10 mouse cellular contexts compared by ENCODE assay signal in genomic region chr14:29939600-29940312, GRCm38 (mm10). TPM values are rescaled to one million over a fixed set of nuclear protein-coding genes. Genes with fewer than 3 reads are reported as not detected.
DNase-seq lines count a peak whose midpoint lies in the region; ATAC-seq lines count a peak whose summit lies in the region.
"Had no signal": no experiment of that assay in that cellular context is flagged by ENCODE, and none has a peak within 500 bp of the region (broad histone marks: within the 10 kb centered on the region; RNA-seq: fewer than 3 reads in every experiment).

No protein-coding gene starts in this region.

- no peak overlapping the region for H3K9ac ChIP-seq in heart, embryonic 12.5 days
- no peak overlapping the region for H3K9ac ChIP-seq in hindbrain, embryonic 11.5 days (ENCODE audit: low read depth, low read length)
- H3K9ac ChIP-seq in midbrain, embryonic 16.5 days (ENCODE audit: low read depth, low read length): no peak overlapping the region
- no peak overlapping the region for H3K9ac ChIP-seq in kidney, embryonic 16.5 days (replicated peaks; ENCODE audit: low read length)

- no peak overlapping the region for H3K4me3 ChIP-seq in heart, embryonic 12.5 days
- H3K4me3 ChIP-seq in hindbrain, embryonic 11.5 days (ENCODE audit: low read depth, low read length): no peak overlapping the region
- H3K4me3 ChIP-seq in midbrain, embryonic 16.5 days (ENCODE audit: low read depth, low read length): no peak overlapping the region
- H3K4me3 ChIP-seq in kidney, embryonic 16.5 days (ENCODE audit: low read length): no peak overlapping the region

- no peak overlapping the region for H3K27ac ChIP-seq in heart, embryonic 12.5 days (ENCODE audit: poor library complexity, severe bottlenecking)
- no peak overlapping the region for H3K27ac ChIP-seq in hindbrain, embryonic 11.5 days (ENCODE audit: low read depth, low read length)
- no peak overlapping the region for H3K27ac ChIP-seq in midbrain, embryonic 16.5 days (ENCODE audit: low read length)
- no peak overlapping the region for H3K27ac ChIP-seq in kidney, embryonic 16.5 days (ENCODE audit: low read length)

- no peak for ATAC-seq in heart, embryonic 12.5 days (ENCODE audit: insufficient number of reproducible peaks, low FRiP score)
- ATAC-seq in hindbrain, embryonic 11.5 days (ENCODE audit: low FRiP score): no peak
- peak; percentile 52 for ATAC-seq in midbrain, embryonic 16.5 days
- no peak for ATAC-seq in kidney, embryonic 16.5 days (ENCODE audit: low FRiP score, low TSS enrichment)

- no peaks in the 10 kb centered on the region for H3K9me3 ChIP-seq in heart, embryonic 12.5 days (replicated peaks)
- no peaks in the 10 kb centered on the region for H3K9me3 ChIP-seq in hindbrain, embryonic 11.5 days (ENCODE audit: control insufficient read depth, low read length)
- no peaks in the 10 kb centered on the region for H3K9me3 ChIP-seq in midbrain, embryonic 16.5 days (replicated peaks; ENCODE audit: control insufficient read depth, low read length, poor library complexity, severe bottlenecking)
- no peaks in the 10 kb centered on the region for H3K9me3 ChIP-seq in kidney, embryonic 16.5 days (ENCODE audit: low read length)

- H3K36me3 ChIP-seq in heart, embryonic 12.5 days: no peaks in the 10 kb centered on the region
- H3K36me3 ChIP-seq in hindbrain, embryonic 11.5 days (ENCODE audit: control insufficient read depth, insufficient read depth, low read length): no peaks in the 10 kb centered on the region
- H3K36me3 ChIP-seq in midbrain, embryonic 16.5 days (ENCODE audit: control insufficient read depth, insufficient read depth, low read length): no peaks in the 10 kb centered on the region
- no peaks in the 10 kb centered on the region for H3K36me3 ChIP-seq in kidney, embryonic 16.5 days (ENCODE audit: insufficient read depth, low read length)

- no peak for DNase-seq in heart, adult 18-20 months
- peak; percentile 46 for DNase-seq in embryo, embryonic 10 days (ENCODE audit: low spot score)
- peak; percentile 12 for DNase-seq in hindbrain, embryonic 11.5 days (ENCODE audit: low spot score)
- DNase-seq in cerebellum, postnatal 14 days: no peak
- DNase-seq in adrenal gland, postnatal 36 days: no peak
- DNase-seq: adrenal gland, postnatal 14 days; kidney, adult 11 months had no signal

- peak overlapping the region; percentile 45 for H3K4me2 ChIP-seq in heart, embryonic 12.5 days
- no peak overlapping the region for H3K4me2 ChIP-seq in hindbrain, embryonic 11.5 days (replicated peaks; ENCODE audit: low read depth, low read length)
- H3K4me2 ChIP-seq in midbrain, embryonic 16.5 days (ENCODE audit: low read length): peak overlapping the region; percentile 40
- no peak overlapping the region for H3K4me2 ChIP-seq in kidney, embryonic 16.5 days (replicated peaks; ENCODE audit: low read depth, low read length)

- H3K27me3 ChIP-seq in heart, embryonic 12.5 days (replicated peaks): peaks cover 16% of the 10 kb centered on the region
- H3K27me3 ChIP-seq in hindbrain, embryonic 11.5 days (ENCODE audit: control insufficient read depth, insufficient read depth, low read length): no peaks in the 10 kb centered on the region
- no peaks in the 10 kb centered on the region for H3K27me3 ChIP-seq in midbrain, embryonic 16.5 days (ENCODE audit: control insufficient read depth, insufficient read depth, low read depth, low read length)
- H3K27me3 ChIP-seq in kidney, embryonic 16.5 days (ENCODE audit: insufficient read depth, low read length): peaks cover 3% of the 10 kb centered on the region; the same call in 1 of the 2 replicates

- H3K4me1 ChIP-seq in heart, embryonic 12.5 days (replicated peaks): peaks cover 8% of the 10 kb centered on the region
- H3K4me1 ChIP-seq in hindbrain, embryonic 11.5 days (replicated peaks; ENCODE audit: control insufficient read depth, insufficient read depth, low read length): no peaks in the 10 kb centered on the region
- peaks cover 6% of the 10 kb centered on the region; the same call in 1 of the 2 replicates for H3K4me1 ChIP-seq in midbrain, embryonic 16.5 days (ENCODE audit: control insufficient read depth, insufficient read depth, low read length)
- peaks cover 5% of the 10 kb centered on the region; the same call in 1 of the 2 replicates for H3K4me1 ChIP-seq in kidney, embryonic 16.5 days (ENCODE audit: insufficient read depth, low read length)

- 29% methylated on average over 20 of the region's 20 CpGs for WGBS in heart, embryonic 12.5 days
- WGBS in hindbrain, embryonic 11.5 days: 54% methylated on average over 20 of the region's 20 CpGs
- WGBS in midbrain, embryonic 16.5 days: 33% methylated on average over 20 of the region's 20 CpGs
- WGBS in kidney, embryonic 16.5 days: 49% methylated on average over 20 of the region's 20 CpGs

RNA-seq across cellular contexts. Expression of gene Selenok, which starts 28.4 kb away (rescaled TPM):
- polyA plus RNA-seq in heart, embryonic 12.5 days (2016; fragmentation: Nextera tagmentation; extraction: Ambion mirVana): 217 and 231 TPM in 2 replicates
- 10 to 100 TPM; 86.6 to 94.6 TPM for total RNA-seq in heart, adult 18-20 months (2021)
- 314 and 327 TPM in 2 replicates for polyA plus RNA-seq in hindbrain, embryonic 11.5 days (2014; fragmentation: Nextera tagmentation; extraction: Ambion mirVana)
- polyA plus RNA-seq in midbrain, embryonic 16.5 days (2015; fragmentation: Nextera tagmentation; extraction: Ambion mirVana): 410 and 411 TPM in 2 replicates
- 100 to 1,000 TPM; 118 to 119 TPM for total RNA-seq in adrenal gland, postnatal 36 days (2021)
- 260 and 268 TPM in 2 replicates for polyA plus RNA-seq in kidney, embryonic 16.5 days (2015; fragmentation: Nextera tagmentation; extraction: Ambion mirVana)

RNA-seq across cellular contexts. Expression of gene Actr8, which starts 38.4 kb away (rescaled TPM):
- polyA plus RNA-seq in heart, embryonic 12.5 days (2016; fragmentation: Nextera tagmentation; extraction: Ambion mirVana): 51.8 and 57.5 TPM in 2 replicates
- total RNA-seq in heart, adult 18-20 months (2021): 10 to 100 TPM; 37.7 to 40.7 TPM
- 81.8 and 82.3 TPM in 2 replicates for polyA plus RNA-seq in hindbrain, embryonic 11.5 days (2014; fragmentation: Nextera tagmentation; extraction: Ambion mirVana)
- polyA plus RNA-seq in midbrain, embryonic 16.5 days (2015; fragmentation: Nextera tagmentation; extraction: Ambion mirVana): 74.0 and 80.7 TPM in 2 replicates
- 10 to 100 TPM; 54.3 to 58.7 TPM for total RNA-seq in adrenal gland, postnatal 36 days (2021)
- 75.5 and 83.8 TPM in 2 replicates for polyA plus RNA-seq in kidney, embryonic 16.5 days (2015; fragmentation: Nextera tagmentation; extraction: Ambion mirVana)

Comparison
In these comparisons a context has a peak if more than half of its experiments do, and no peak if none do; other contexts are left out.
1. H3K4me2 ChIP-seq: peak in heart, embryonic 12.5 days (single experiment) and midbrain, embryonic 16.5 days (single experiment); none in hindbrain, embryonic 11.5 days (single experiment) and kidney, embryonic 16.5 days (single experiment).
2. DNase-seq: peak in embryo, embryonic 10 days (single experiment) and hindbrain, embryonic 11.5 days (single experiment); none in heart, adult 18-20 months (0 of 2), cerebellum, postnatal 14 days (0 of 2) and adrenal gland, postnatal 36 days (0 of 2).